Mouse (Mus musculus): ENCODE data around the gene Hoxa11. TPM values are rescaled to one million over a fixed set of nuclear protein-coding genes. Genes with fewer than 3 reads are reported as not detected.

Gene Hoxa11
- polyA plus RNA-seq, 1 experiment from 2014 or later: 4.3 TPM

GRCm38 (mm10) chr6:52220865-52221310, 24.7 kb downstream of the Hoxa11 start:
- H3K9ac ChIP-seq (replicated peaks): peak overlapping the region; percentile 84
- H3K4me3 ChIP-seq (replicated peaks): peak overlapping the region; percentile 65
- peak overlapping the region; percentile 85 for H3K4me2 ChIP-seq
- no peaks in the 10 kb centered on the region for H3K36me3 ChIP-seq
- ATAC-seq (ENCODE audit: low FRiP score): no peak
- WGBS: 2% methylated on average over 12 of the region's 12 CpGs
- peaks cover 54% of the 10 kb centered on the region for H3K4me1 ChIP-seq
- no peaks in the 10 kb centered on the region for H3K9me3 ChIP-seq (replicated peaks)
- H3K27me3 ChIP-seq (replicated peaks): no peaks in the 10 kb centered on the region
- H3K27ac ChIP-seq (replicated peaks): peak overlapping the region; percentile 100

DNA sequence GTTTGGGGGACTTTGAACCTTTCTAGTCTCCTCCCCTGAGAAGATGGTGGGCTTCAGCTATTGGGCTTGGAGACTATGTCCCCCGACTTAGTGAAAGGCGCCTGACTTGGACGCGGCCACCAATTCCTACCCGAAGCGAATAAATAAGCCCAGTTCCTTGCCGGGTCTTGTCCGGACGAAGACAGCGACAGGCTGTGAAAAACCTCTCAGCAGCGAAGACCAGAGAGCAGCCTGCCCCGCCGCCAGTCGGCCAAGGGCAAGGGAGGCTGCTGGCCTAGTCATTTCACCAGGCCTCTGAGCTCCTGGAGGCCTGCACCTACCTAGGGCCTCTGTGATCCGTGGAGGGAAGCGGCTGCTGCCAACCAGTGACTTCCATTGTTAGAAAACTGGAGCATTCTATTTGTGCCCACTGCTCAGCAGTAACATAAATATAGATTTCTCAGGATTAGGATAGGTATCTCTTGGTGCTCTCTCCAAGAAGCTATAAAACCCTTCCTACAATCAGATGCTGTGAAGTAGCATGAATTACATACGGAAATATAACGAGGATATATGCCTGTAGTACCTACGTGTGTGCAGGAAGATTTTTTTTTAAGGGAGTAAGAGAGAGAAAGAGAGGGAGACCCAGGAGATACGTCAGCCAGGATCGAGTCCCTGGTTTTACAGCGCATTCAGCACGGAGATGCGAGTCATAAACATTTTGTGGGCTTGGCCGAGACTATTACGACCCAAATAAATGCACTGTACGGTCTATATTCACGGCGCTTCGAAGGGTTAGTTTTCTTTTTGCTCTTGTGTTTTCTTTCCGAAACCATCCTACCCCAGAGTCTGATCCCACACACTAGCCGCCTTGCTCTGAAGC, 25.4 kb downstream of the Hoxa11 start:
- WGBS: 5% methylated on average over 32 of the region's 32 CpGs
- H3K9ac ChIP-seq (replicated peaks): peak overlapping the region; percentile 84
- peak overlapping the region; percentile 65 for H3K4me3 ChIP-seq (replicated peaks)
- peaks cover 54% of the 10 kb centered on the region for H3K4me1 ChIP-seq
- no peaks in the 10 kb centered on the region for H3K27me3 ChIP-seq (replicated peaks)
- H3K4me2 ChIP-seq: peak overlapping the region; percentile 85
- no peaks in the 10 kb centered on the region for H3K9me3 ChIP-seq (replicated peaks)
- no peaks in the 10 kb centered on the region for H3K36me3 ChIP-seq
- H3K27ac ChIP-seq (replicated peaks): peak overlapping the region; percentile 100
- ATAC-seq (ENCODE audit: low FRiP score): no peak

DNA sequence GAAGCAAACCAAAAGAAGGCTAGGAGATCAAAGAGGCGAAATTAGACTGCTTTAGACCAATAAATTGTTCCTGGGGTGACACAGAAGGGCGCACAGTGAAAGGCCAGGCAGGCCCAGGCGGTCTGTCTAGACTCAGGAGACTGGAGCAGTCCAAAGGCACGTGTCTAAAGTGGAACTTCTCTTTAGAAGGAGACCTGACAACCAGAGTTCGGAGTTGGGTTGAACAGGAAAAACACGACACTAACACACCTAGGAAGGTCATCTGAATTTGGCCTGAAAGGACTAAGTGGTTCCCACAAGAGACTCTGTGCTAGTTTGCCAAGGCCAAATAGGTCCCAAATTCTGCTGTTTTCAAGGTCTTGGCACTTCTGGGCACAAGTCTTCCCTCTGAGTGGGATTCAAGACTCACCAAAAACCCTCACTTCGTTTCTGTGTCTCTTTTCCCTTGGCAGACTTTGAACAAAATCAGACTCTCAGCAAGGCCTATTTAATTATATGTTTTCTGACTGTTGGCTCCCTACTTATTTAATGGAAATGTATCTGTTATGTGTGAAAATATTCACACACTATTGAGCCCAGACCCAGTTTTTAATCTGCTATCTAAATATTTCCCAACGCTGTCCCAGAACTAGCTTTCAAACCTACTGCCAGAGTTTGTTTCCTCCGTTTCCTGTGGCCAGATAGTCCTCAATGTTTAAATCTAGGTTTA, 26.2 kb downstream of the Hoxa11 start:
- peaks cover 59% of the 10 kb centered on the region for H3K4me1 ChIP-seq
- H3K36me3 ChIP-seq: no peaks in the 10 kb centered on the region
- WGBS: 22% methylated on average over 9 of the region's 9 CpGs
- H3K4me2 ChIP-seq: peak overlapping the region; percentile 85
- peak overlapping the region; percentile 81 for H3K4me3 ChIP-seq (replicated peaks)
- H3K9ac ChIP-seq (replicated peaks): peak overlapping the region; percentile 84
- no peaks in the 10 kb centered on the region for H3K27me3 ChIP-seq (replicated peaks)
- ATAC-seq (ENCODE audit: low FRiP score): no peak
- no peaks in the 10 kb centered on the region for H3K9me3 ChIP-seq (replicated peaks)
- H3K27ac ChIP-seq (replicated peaks): peak overlapping the region; percentile 100

- no peaks in the 10 kb centered on the region for H3K36me3 ChIP-seq
- peak overlapping the region; percentile 100 for H3K27ac ChIP-seq (replicated peaks)
- WGBS: 12% methylated on average over 14 of the region's 14 CpGs
- H3K4me2 ChIP-seq: peak overlapping the region; percentile 85
- H3K27me3 ChIP-seq (replicated peaks): no peaks in the 10 kb centered on the region
- H3K9me3 ChIP-seq (replicated peaks): no peaks in the 10 kb centered on the region
- peak overlapping the region; percentile 81 for H3K4me3 ChIP-seq (replicated peaks)
- ATAC-seq (ENCODE audit: low FRiP score): no peak
- H3K4me1 ChIP-seq: peaks cover 64% of the 10 kb centered on the region
- H3K9ac ChIP-seq (replicated peaks): peak overlapping the region; percentile 92
Measured at GRCm38 (mm10) chr6:52218643-52219215, 26.9 kb downstream of the Hoxa11 start.

DNA sequence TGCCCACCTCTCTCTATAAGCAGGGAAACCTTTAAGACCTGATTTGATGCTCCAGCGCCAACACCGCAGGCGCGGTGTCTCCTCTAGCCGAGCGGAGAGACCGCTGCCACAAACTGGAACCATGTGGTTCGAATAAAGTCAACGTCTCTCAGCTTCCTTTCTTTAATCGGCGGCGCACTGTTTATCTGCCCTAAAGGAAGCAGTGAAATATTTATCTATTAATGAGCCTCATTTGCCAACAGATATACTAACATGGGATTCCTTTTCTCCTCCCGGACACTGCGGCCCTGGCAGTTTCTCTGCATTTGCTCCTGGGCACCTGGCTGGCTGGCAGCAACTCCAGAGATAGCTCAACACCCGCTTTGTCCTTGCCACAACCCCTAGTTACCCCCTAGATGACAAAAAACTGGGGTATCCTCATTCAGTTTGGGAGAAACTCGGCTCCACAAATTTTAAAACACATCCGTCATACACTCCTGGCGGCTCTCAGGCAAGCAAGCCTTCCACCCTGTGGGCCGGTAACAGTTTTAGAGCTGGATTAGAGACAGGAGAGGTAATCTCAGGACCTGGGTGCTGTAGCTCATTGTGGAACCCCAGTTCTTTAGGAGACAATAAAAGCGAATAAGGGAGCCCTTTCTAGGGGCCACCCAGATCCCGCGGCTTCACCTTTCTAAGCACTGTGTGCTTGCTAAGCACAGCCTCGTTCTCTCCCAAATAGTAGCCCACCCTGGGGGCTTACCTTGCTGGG, 27.5 kb downstream of the Hoxa11 start:
- Histone ChIP-seq H3K4me1 (peaks cover 67% of the 10 kb centered on the region), H3K27me3 (replicated peaks) (no peaks in the 10 kb centered on the region), H3K9me3 (replicated peaks) (no peaks in the 10 kb centered on the region), H3K36me3 (no peaks in the 10 kb centered on the region), H3K27ac (replicated peaks) (peak overlapping the region; percentile 100), H3K9ac (replicated peaks) (peak overlapping the region; percentile 92), H3K4me2 (peak overlapping the region; percentile 85), H3K4me3 (replicated peaks) (peak overlapping the region; percentile 81)
- 4% methylated on average over 23 of the region's 23 CpGs for WGBS
- ATAC-seq (ENCODE audit: low FRiP score): no peak

- peak; percentile 85 for ATAC-seq (ENCODE audit: low FRiP score)
- H3K4me1 ChIP-seq: peaks cover 66% of the 10 kb centered on the region
- H3K9me3 ChIP-seq (replicated peaks): no peaks in the 10 kb centered on the region
- H3K4me3 ChIP-seq (replicated peaks): peak overlapping the region; percentile 81
- peak overlapping the region; percentile 92 for H3K9ac ChIP-seq (replicated peaks)
- peak overlapping the region; percentile 100 for H3K27ac ChIP-seq (replicated peaks)
- H3K36me3 ChIP-seq: no peaks in the 10 kb centered on the region
- under 1% methylated on average over 25 of the region's 25 CpGs for WGBS
- H3K4me2 ChIP-seq: peak overlapping the region; percentile 85
- H3K27me3 ChIP-seq (replicated peaks): no peaks in the 10 kb centered on the region
Measured at GRCm38 (mm10) chr6:52217459-52217768, 28.2 kb downstream of the Hoxa11 start.

DNA sequence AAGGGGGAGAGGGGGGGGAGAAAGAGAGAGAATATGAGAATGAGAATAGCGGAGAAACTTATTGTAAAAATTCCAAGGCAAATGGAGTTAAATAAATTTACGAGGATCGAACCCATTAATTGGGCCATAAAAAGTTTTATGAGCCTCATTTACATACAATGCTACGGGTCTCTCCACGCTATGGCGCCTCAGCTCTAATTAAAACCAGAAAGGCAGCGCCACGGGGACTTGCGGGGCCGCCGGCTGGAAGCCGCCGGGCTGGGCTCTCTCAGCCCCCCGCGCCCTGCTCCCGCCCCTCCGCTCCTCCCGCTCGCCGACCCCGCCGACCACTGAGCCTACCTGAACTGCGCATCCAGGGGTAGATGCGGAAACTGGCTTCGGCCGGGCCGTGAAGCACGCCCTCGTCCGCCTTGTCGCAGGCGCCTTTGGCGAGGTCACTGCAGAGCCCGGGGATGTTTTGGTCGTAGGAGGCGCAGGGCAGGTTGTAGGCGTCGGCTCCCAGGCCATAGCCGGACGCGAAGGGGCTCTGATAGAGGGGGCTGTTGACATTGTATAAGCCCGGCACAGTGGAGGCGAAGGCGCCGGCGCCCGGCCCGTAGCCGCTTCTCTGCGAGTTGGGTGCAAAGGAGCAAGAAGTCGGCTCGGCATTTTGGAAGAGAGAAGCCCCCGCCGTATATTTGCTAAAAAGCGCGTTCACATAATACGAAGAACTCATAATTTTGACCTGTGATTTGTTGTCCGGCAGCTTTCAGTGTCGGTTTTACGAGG, 28.7 kb downstream of the Hoxa11 start:
- Histone ChIP-seq H3K36me3 (no peaks in the 10 kb centered on the region), H3K9me3 (replicated peaks) (no peaks in the 10 kb centered on the region), H3K4me2 (peak overlapping the region; percentile 85), H3K4me3 (replicated peaks) (peak overlapping the region; percentile 81), H3K9ac (replicated peaks) (peak overlapping the region; percentile 92), H3K27ac (replicated peaks) (peak overlapping the region; percentile 100), H3K4me1 (peaks cover 61% of the 10 kb centered on the region), H3K27me3 (replicated peaks) (no peaks in the 10 kb centered on the region)
- ATAC-seq (ENCODE audit: low FRiP score): peak; percentile 27; the same call in 1 of the 2 replicates
- under 1% methylated on average over 60 of the region's 60 CpGs for WGBS

DNA sequence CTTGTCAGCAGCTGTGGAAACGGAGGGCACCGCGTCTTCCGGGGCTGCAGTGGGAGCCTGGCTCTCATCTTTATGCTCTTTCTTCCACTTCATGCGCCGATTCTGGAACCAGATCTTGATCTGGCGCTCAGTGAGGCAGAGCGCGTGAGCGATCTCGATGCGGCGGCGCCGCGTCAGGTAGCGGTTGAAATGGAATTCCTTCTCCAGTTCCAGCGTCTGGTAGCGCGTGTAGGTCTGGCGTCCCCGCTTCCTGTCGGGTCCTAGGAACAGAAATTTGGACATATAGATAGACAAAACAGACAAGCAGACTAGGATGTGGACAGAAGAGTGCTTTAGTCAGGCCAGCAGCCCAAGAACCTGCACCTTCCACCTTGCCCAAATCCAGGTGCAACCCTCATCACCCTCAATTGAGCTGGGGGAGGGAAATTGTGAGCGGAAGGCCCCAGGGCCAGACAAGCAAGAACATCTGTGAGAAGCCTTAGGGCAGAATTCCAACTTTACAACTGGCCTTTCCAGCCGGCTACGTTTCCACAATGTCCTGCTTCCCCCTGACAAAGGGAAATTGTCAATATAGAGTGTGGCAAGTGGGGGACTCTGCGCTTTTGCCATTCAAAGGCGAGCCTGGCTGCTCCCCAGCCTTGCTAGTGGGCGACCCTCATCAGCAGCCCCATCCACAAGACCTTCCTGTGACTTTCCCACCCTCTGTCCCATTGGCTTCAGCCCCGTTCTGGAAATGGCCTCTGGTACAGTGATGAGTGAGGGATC, 29.7 kb downstream of the Hoxa11 start:
- 2% methylated on average over 30 of the region's 30 CpGs for WGBS
- Histone ChIP-seq H3K27me3 (replicated peaks) (no peaks in the 10 kb centered on the region), H3K4me3 (replicated peaks) (peak overlapping the region; percentile 81), H3K9ac (replicated peaks) (peak overlapping the region; percentile 92), H3K36me3 (no peaks in the 10 kb centered on the region), H3K27ac (replicated peaks) (peak overlapping the region; percentile 100), H3K4me2 (peak overlapping the region; percentile 85), H3K4me1 (peaks cover 59% of the 10 kb centered on the region), H3K9me3 (replicated peaks) (no peaks in the 10 kb centered on the region)
- ATAC-seq (ENCODE audit: low FRiP score): no peak

DNA sequence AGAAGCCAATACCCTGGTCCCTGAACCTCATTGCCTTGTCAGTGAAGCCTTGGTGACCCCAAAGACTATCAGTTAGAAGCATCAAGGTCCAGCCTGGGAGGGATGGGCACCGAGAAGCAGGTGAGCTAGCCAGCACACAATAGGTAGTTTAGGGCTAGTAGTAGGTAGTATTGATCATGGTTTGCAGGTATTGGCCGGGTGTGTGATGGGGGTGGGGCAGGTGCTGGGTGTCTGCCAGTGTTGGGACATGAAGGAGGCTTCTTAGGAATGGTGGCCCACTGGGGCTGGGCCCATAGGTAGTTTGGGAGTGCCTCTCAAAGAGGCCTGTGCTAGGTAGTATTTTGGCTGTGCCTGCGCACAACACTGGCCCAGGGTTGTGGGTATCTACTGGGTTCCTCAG, 30.5 kb downstream of the Hoxa11 start:
- Histone ChIP-seq H3K4me1 (peaks cover 54% of the 10 kb centered on the region), H3K4me3 (replicated peaks) (peak overlapping the region; percentile 81), H3K4me2 (peak overlapping the region; percentile 85), H3K36me3 (no peaks in the 10 kb centered on the region), H3K9me3 (replicated peaks) (no peaks in the 10 kb centered on the region), H3K9ac (replicated peaks) (peak overlapping the region; percentile 99; the same call in 1 of the 2 replicates), H3K27me3 (replicated peaks) (no peaks in the 10 kb centered on the region), H3K27ac (replicated peaks) (peak overlapping the region; percentile 100)
- 18% methylated on average over 3 of the region's 3 CpGs for WGBS
- ATAC-seq (ENCODE audit: low FRiP score): no peak

DNA sequence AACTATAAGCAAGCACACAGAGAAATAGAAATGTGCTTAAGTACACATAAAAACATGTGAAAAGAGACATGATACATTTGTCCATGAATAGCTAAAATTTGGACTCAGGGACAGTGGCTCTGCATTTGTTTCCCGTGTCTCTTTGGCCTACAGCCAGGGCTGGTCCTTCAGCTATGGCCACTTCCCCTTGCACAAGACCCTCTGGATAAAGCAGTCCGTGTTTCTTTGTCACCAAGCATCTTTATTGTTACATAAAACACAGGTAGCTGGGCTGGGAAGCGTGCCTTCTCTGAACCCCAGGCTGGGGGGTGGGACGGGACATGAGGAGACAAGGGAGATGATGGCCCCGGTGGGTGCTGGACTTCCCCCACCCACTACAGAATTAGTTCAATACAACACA, 31.3 kb downstream of the Hoxa11 start:
- Histone ChIP-seq H3K4me1 (peaks cover 57% of the 10 kb centered on the region), H3K4me3 (replicated peaks) (peak overlapping the region; percentile 81), H3K27ac (replicated peaks) (peak overlapping the region; percentile 100), H3K9ac (replicated peaks) (peak overlapping the region; percentile 99), H3K27me3 (replicated peaks) (no peaks in the 10 kb centered on the region), H3K4me2 (peak overlapping the region; percentile 85), H3K36me3 (no peaks in the 10 kb centered on the region), H3K9me3 (replicated peaks) (no peaks in the 10 kb centered on the region)
- 8% methylated on average over 5 of the region's 5 CpGs for WGBS
- ATAC-seq (ENCODE audit: low FRiP score): no peak
